Mouse (Mus musculus) lung, embryonic 16.5 days (tissue): ENCODE measurements around the gene Pfn4. TPM values are rescaled to one million over a fixed set of nuclear protein-coding genes. Genes with fewer than 3 reads are reported as not detected.
A peak's percentile ranks its signal among the peaks of the same experiment; 100 is the strongest.

ENCODE experiments used
- ATAC-seq: fragments of 200-750 bp; cut with Nextera tagmentation; 2 replicates; pipeline ENCODE4 v1.8.0; 2017; ENCODE audit warnings: low read depth, mild to moderate bottlenecking, moderate library complexity
- H3K27ac ChIP-seq: fragments of 300-500 bp; sonication (generic); 2 replicates; pipeline ENCODE4 v1.5.1; 2014; ENCODE audit warnings: mild to moderate bottlenecking, control low read depth, low read length
- H3K27me3 ChIP-seq: fragments of 300-500 bp; sonication (generic); 2 replicates; pipeline ENCODE4 v1.6.1; 2014; ENCODE audit warnings: low read depth, low read length, mixed read lengths; ENCODE audit not compliant: control insufficient read depth, insufficient read depth
- H3K36me3 ChIP-seq: fragments of 300-500 bp; sonication (generic); 2 replicates; pipeline ENCODE4 v1.6.1; 2014; ENCODE audit warnings: low read length; ENCODE audit not compliant: control insufficient read depth, insufficient read depth
- H3K4me1 ChIP-seq: fragments of 300-500 bp; sonication (generic); replicated peaks from 2 replicates; pipeline ENCODE4 v1.6.1; 2014; ENCODE audit warnings: low read length, mixed read lengths; ENCODE audit not compliant: control insufficient read depth, insufficient read depth
- H3K4me2 ChIP-seq: fragments of 300-500 bp; sonication (generic); 2 replicates; pipeline ENCODE4 v1.6.1; 2014; ENCODE audit warnings: low read depth, low read length, control low read depth
- H3K4me3 ChIP-seq: fragments of 300-500 bp; sonication (generic); 2 replicates; pipeline ENCODE4 v1.5.1; 2014; ENCODE audit warnings: mild to moderate bottlenecking, low read length, control low read depth
- H3K9ac ChIP-seq: fragments of 300-500 bp; sonication (generic); 2 replicates; pipeline ENCODE4 v1.6.1; 2014; ENCODE audit warnings: low read length, control low read depth
- H3K9me3 ChIP-seq: fragments of 300-500 bp; sonication (generic); 2 replicates; pipeline ENCODE4 v1.6.1; 2016; ENCODE audit warnings: low read length; ENCODE audit not compliant: control insufficient read depth
- WGBS: fragments of 180-500 bp; shearing (Covaris S2); extraction: QIAGEN DNeasy Blood & Tissue Kit; methylation state at CpG from one replicate; pipeline ENCODE4 v1.1.7; 2014; 5-methylcytosine and 5-hydroxymethylcytosine counted together
- polyA plus RNA-seq: library from polyadenylated mRNA; unstranded; fragments of >200 nt; fragmentation: Nextera tagmentation; extraction: Ambion mirVana; gene quantifications from 2 replicates; pipeline ENCODE4 v1.2.1, GENCODE M21; 2015

Gene Pfn4
- polyA plus RNA-seq, 1 experiment from 2014 or later: 2.0 TPM

GRCm38 (mm10) chr12:4816680-4817360 is 48.0 kb downstream of the Pfn4 start:
- Histone ChIP-seq H3K36me3 (peaks cover 3% of the 10 kb centered on the region), H3K4me2 (peak overlapping the region; percentile 81), H3K27me3 (no peaks in the 10 kb centered on the region), H3K27ac (peak overlapping the region; percentile 94), H3K4me1 (peaks cover 9% of the 10 kb centered on the region; the same call in 1 of the 2 replicates), H3K4me3 (peak overlapping the region; percentile 78), H3K9me3 (no peaks in the 10 kb centered on the region), H3K9ac (peak overlapping the region; percentile 85)
- peak; percentile 73 for ATAC-seq
- 8% methylated on average over 24 of the region's 24 CpGs for WGBS

- Histone ChIP-seq H3K4me3 (peak within 1 kb of the TSS; percentile 78), H3K9me3 (no peaks in the 10 kb centered on the region), H3K4me2 (peak within 1 kb of the TSS; percentile 81), H3K9ac (peak within 1 kb of the TSS; percentile 85), H3K4me1 (peaks cover 9% of the 10 kb centered on the region; the same call in 1 of the 2 replicates), H3K36me3 (peaks cover 3% of the 10 kb centered on the region), H3K27me3 (no peaks in the 10 kb centered on the region), H3K27ac (peak within 1 kb of the TSS; percentile 94)
- ATAC-seq: peak; percentile 98
- under 1% methylated on average over 49 of the region's 49 CpGs for WGBS
Measured at GRCm38 (mm10) chr12:4817361-4818101, 48.7 kb downstream of the Pfn4 start, which contains the start of gene Sf3b6. TSS of gene Sf3b6 (plus strand) at chr12:4817544.

GRCm38 (mm10) chr12:4827256-4827655 is 58.4 kb downstream of the Pfn4 start:
- 68% methylated on average over 3 of the region's 3 CpGs for WGBS
- H3K27ac ChIP-seq: no peak overlapping the region
- no peak for ATAC-seq
- no peak overlapping the region for H3K9ac ChIP-seq
- H3K36me3 ChIP-seq: peaks cover 13% of the 10 kb centered on the region
- H3K27me3 ChIP-seq: no peaks in the 10 kb centered on the region
- H3K4me3 ChIP-seq: no peak overlapping the region
- H3K4me1 ChIP-seq: no peaks in the 10 kb centered on the region
- H3K9me3 ChIP-seq: no peaks in the 10 kb centered on the region
- H3K4me2 ChIP-seq: no peak overlapping the region

Other genes starting within 250 kb of the Pfn4 start
- gene Itsn2, start 176.4 kb upstream of the Pfn4 start, polyA plus RNA-seq: 37.6 and 39.7 TPM in 2 replicates
- not detected in 2 replicates for gene Gm3625, start 176.1 kb upstream of the Pfn4 start, polyA plus RNA-seq
- gene Fam228a, start 30.6 kb upstream of the Pfn4 start, polyA plus RNA-seq: 0.13 and 0.34 TPM in 2 replicates
- 2.6 and 2.8 TPM in 2 replicates for gene Fam228b, start 245 bp downstream of the Pfn4 start, polyA plus RNA-seq
- 161 and 180 TPM in 2 replicates for gene Sf3b6, start 48.5 kb downstream of the Pfn4 start, polyA plus RNA-seq
- 8.8 and 9.3 TPM in 2 replicates for gene Fkbp1b, start 72.6 kb downstream of the Pfn4 start, polyA plus RNA-seq
- gene Wdcp, start 74.3 kb downstream of the Pfn4 start, polyA plus RNA-seq: 15.5 and 16.1 TPM in 2 replicates
- gene Mfsd2b, start 105.3 kb downstream of the Pfn4 start, polyA plus RNA-seq: 1.8 and 2.3 TPM in 2 replicates
- 24.7 and 25.4 TPM in 2 replicates for gene Ubxn2a, start 138.7 kb downstream of the Pfn4 start, polyA plus RNA-seq
- 7.7 and 8.4 TPM in 2 replicates for gene Atad2b, start 148.3 kb downstream of the Pfn4 start, polyA plus RNA-seq